Mouse (Mus musculus): Measurements from ENCODE around the gene Npas2. TPM values are rescaled to one million over a fixed set of nuclear protein-coding genes. Genes with fewer than 3 reads are reported as not detected.

Npas2 gene
- total and polyA plus RNA-seq, 3 experiments, result not detected

- H3K9ac ChIP-seq (ENCODE audit: control insufficient read depth, low read depth, low read length, poor library complexity, severe bottlenecking), result no peak overlapping the region
- H3K36me3 ChIP-seq (ENCODE audit: control insufficient read depth in 1 of 2, insufficient read depth in 2 of 2, low read length in 2 of 2), result no peaks in the 10 kb centered on the region
- no peaks in the 10 kb centered on the region for H3K4me1 ChIP-seq (ENCODE audit: control insufficient read depth in 1 of 2, insufficient read depth in 2 of 2, low read length in 2 of 2)
- TF ChIP-seq MAFK (IDR thresholded peaks at IDR 0.05; ENCODE audit: borderline replicate concordance, low read depth, low read length), result no peak
- no peaks in the 10 kb centered on the region for H3K9me3 ChIP-seq (replicated peaks; ENCODE audit: insufficient read depth, low read length)
- no peak for DNase-seq (ENCODE audit: low read depth, low spot score)
- no peak overlapping the region for H3K4me3 ChIP-seq (ENCODE audit: control insufficient read depth in 1 of 2, insufficient read depth in 1 of 2, low read depth in 2 of 2, low read length in 2 of 2)
- no peak overlapping the region for H3K27ac ChIP-seq (ENCODE audit: control insufficient read depth, low read depth, low read length)
- H3K27me3 ChIP-seq (ENCODE audit: control insufficient read depth in 1 of 2, insufficient read depth in 2 of 2, low read length in 2 of 2), result no peaks in the 10 kb centered on the region
- H3K79me2 ChIP-seq (ENCODE audit: control insufficient read depth, insufficient read depth, low read length, poor library complexity), result no peaks in the 10 kb centered on the region
Measured at GRCm38 (mm10) chr1:39181901-39182300, 11.6 kb upstream of the Npas2 start.

DNA sequence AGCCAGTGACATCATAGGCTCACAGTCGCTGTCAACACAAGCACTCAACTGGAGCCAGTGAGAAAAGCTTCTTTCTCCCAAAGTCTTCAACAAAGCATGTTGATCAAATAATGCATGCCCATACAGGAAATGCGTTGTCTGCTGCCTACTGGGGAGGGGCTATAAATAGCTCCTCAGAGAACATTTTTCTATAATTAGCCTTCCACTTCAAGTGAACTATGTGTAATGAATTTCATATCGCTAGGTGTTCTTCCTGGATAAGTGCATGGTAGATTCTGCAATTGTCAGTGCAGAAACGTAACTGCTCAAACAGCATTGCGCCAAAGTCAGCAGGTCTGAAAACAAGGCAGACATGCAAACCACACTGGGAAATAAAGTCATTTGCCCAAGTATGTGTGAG, 7.7 kb upstream of the Npas2 start:
- Histone ChIP-seq H3K9ac (ENCODE audit: control insufficient read depth, low read depth, low read length, poor library complexity, severe bottlenecking) (no peak overlapping the region), H3K79me2 (ENCODE audit: control insufficient read depth, insufficient read depth, low read length, poor library complexity) (no peaks in the 10 kb centered on the region), H3K27ac (ENCODE audit: control insufficient read depth, low read depth, low read length) (no peak overlapping the region), H3K27me3 (ENCODE audit: control insufficient read depth in 1 of 2, insufficient read depth in 2 of 2, low read length in 2 of 2) (no peaks in the 10 kb centered on the region), H3K4me1 (ENCODE audit: control insufficient read depth in 1 of 2, insufficient read depth in 2 of 2, low read length in 2 of 2) (no peaks in the 10 kb centered on the region), H3K9me3 (replicated peaks; ENCODE audit: insufficient read depth, low read length) (no peaks in the 10 kb centered on the region), H3K36me3 (ENCODE audit: control insufficient read depth in 1 of 2, insufficient read depth in 2 of 2, low read length in 2 of 2) (no peaks in the 10 kb centered on the region), H3K4me3 (ENCODE audit: control insufficient read depth in 1 of 2, insufficient read depth in 1 of 2, low read depth in 2 of 2, low read length in 2 of 2) (no peak overlapping the region)
- no peak for DNase-seq (ENCODE audit: low read depth, low spot score)
- TF ChIP-seq NRF1 (IDR thresholded peaks at IDR 0.05; ENCODE audit: insufficient read depth, low read depth, low read length, poor library complexity, severe bottlenecking) (no peak), POLR2AphosphoS5 (IDR thresholded peaks at IDR 0.05; ENCODE audit: borderline replicate concordance, low read depth, low read length) (no peak), E2F4 (IDR thresholded peaks at IDR 0.05; ENCODE audit: borderline replicate concordance, low read depth, low read length) (no peak), GABPA (IDR thresholded peaks at IDR 0.05; ENCODE audit: low read depth, low read length) (no peak), JUND (IDR thresholded peaks at IDR 0.05; ENCODE audit: low read depth, low read length) (no peak), TAL1 (IDR thresholded peaks at IDR 0.05; ENCODE audit: low read length) (no peak), KAT2A (conservative IDR thresholded peaks at IDR 0.05; ENCODE audit: low read depth, low read length) (no peak), USF2 (IDR thresholded peaks at IDR 0.05; ENCODE audit: borderline replicate concordance in 1 of 2, insufficient read depth in 1 of 2, low read depth in 1 of 2, low read length in 2 of 2) (no peak), ELF1 (IDR thresholded peaks at IDR 0.05; ENCODE audit: low read depth, low read length) (no peak), CHD2 (IDR thresholded peaks at IDR 0.05; ENCODE audit: low read length) (no peak)

DNA sequence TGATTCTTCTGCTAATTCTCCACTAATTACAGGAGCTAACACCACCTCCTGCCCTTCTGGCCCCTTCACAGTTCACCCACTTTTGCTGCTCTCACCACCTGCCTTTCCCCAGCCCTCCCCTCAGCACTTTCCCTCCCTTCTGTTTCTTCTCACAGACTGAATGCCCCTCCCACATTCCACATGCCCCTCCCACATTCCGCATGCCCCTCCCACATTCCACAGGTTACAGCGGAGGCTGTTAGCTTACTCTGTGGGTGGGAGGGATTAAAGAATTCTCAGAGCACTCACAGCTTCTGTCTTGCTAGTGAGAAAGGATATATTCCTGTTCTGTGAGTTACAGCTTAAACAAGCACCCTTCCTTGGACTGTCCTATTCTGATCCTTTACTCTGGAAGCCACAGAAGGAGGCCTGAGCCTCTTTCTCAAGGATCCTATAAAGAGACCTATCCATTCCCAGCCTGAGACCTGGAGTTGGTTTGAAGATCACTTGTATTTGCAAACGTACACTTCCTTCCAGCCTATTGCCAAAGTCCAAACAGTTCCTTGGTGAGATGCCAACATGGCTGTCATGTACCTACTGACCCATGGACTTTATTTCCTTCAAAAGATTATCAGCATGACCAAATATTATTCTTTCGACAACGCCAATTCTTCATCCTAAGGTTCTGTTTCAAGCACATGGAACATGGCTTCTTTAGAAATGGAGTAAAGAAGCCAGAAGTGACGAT, 6.7 kb upstream of the Npas2 start:
- H3K27me3 ChIP-seq (ENCODE audit: control insufficient read depth in 1 of 2, insufficient read depth in 2 of 2, low read length in 2 of 2), result no peaks in the 10 kb centered on the region
- TF ChIP-seq ZC3H11A (IDR thresholded peaks at IDR 0.05; ENCODE audit: low read depth, low read length), result no peak
- TF ChIP-seq USF1 (IDR thresholded peaks at IDR 0.05; ENCODE audit: low read depth, low read length), result no peak
- TF ChIP-seq UBTF (IDR thresholded peaks at IDR 0.05; ENCODE audit: borderline replicate concordance, insufficient read depth, low read depth, low read length), result no peak
- TF ChIP-seq E2F4 (IDR thresholded peaks at IDR 0.05; ENCODE audit: borderline replicate concordance, low read depth, low read length), result no peak
- no peak for TF ChIP-seq CHD2 (IDR thresholded peaks at IDR 0.05; ENCODE audit: low read length)
- no peak for TF ChIP-seq TBP (IDR thresholded peaks at IDR 0.05; ENCODE audit: low read depth, low read length)
- TF ChIP-seq SMC3 (IDR thresholded peaks at IDR 0.05; ENCODE audit: low read depth, low read length), result no peak
- no peak for TF ChIP-seq MAZ (IDR thresholded peaks at IDR 0.05; ENCODE audit: low read depth, low read length)
- no peak for TF ChIP-seq BHLHE40 (IDR thresholded peaks at IDR 0.05; ENCODE audit: borderline replicate concordance, low read depth, low read length)
- no peak for TF ChIP-seq TCF12 (IDR thresholded peaks at IDR 0.05; ENCODE audit: low read depth, low read length)
- no peak for TF ChIP-seq MXI1 (IDR thresholded peaks at IDR 0.05; ENCODE audit: low read depth, low read length)
- no peak for TF ChIP-seq GABPA (IDR thresholded peaks at IDR 0.05; ENCODE audit: low read depth, low read length)
- TF ChIP-seq RCOR1 (IDR thresholded peaks at IDR 0.05; ENCODE audit: low read depth, low read length), result no peak
- TF ChIP-seq ZKSCAN1 (IDR thresholded peaks at IDR 0.05; ENCODE audit: low read depth, low read length), result no peak
- no peak for TF ChIP-seq MYB (IDR thresholded peaks at IDR 0.05; ENCODE audit: low read depth, low read length)
- no peak overlapping the region for H3K27ac ChIP-seq (ENCODE audit: control insufficient read depth, low read depth, low read length)
- H3K4me3 ChIP-seq (ENCODE audit: control insufficient read depth in 1 of 2, insufficient read depth in 1 of 2, low read depth in 2 of 2, low read length in 2 of 2), result no peak overlapping the region
- no peaks in the 10 kb centered on the region for H3K9me3 ChIP-seq (replicated peaks; ENCODE audit: insufficient read depth, low read length)
- no peaks in the 10 kb centered on the region for H3K4me1 ChIP-seq (ENCODE audit: control insufficient read depth in 1 of 2, insufficient read depth in 2 of 2, low read length in 2 of 2)
- no peak for DNase-seq (ENCODE audit: low read depth, low spot score)
- H3K9ac ChIP-seq (ENCODE audit: control insufficient read depth, low read depth, low read length, poor library complexity, severe bottlenecking), result no peak overlapping the region
- H3K79me2 ChIP-seq (ENCODE audit: control insufficient read depth, insufficient read depth, low read length, poor library complexity), result no peaks in the 10 kb centered on the region
- H3K36me3 ChIP-seq (ENCODE audit: control insufficient read depth in 1 of 2, insufficient read depth in 2 of 2, low read length in 2 of 2), result no peaks in the 10 kb centered on the region

Data from MEL (cell line).